Mouse (Mus musculus) liver, postnatal 0 days (tissue): ENCODE results near the gene Nubpl. TPM values are rescaled to one million over a fixed set of nuclear protein-coding genes. Genes with fewer than 3 reads are reported as not detected.

Source experiments
- ATAC-seq: fragments of 200-750 bp; cut with Nextera tagmentation; 2 replicates; pipeline ENCODE4 v1.8.0; 2017; ENCODE audit warnings: mild to moderate bottlenecking, moderate library complexity
- DNase-seq: peaks from one replicate; pipeline ENCODE4 v3.0.0-alpha.2; 2016
- H3K27ac ChIP-seq: fragments of 300-500 bp; sonication (generic); 2 replicates; pipeline ENCODE4 v1.5.1; 2014; ENCODE audit warnings: antibody characterized with exemption, moderate library complexity, mild to moderate bottlenecking, low read depth
- H3K27me3 ChIP-seq: fragments of 300-500 bp; sonication (generic); 2 replicates; pipeline ENCODE4 v1.6.1; 2014; ENCODE audit warnings: low read length, control low read depth, mixed read lengths; ENCODE audit not compliant: insufficient read depth
- H3K36me3 ChIP-seq: fragments of 300-500 bp; sonication (generic); replicated peaks from 2 replicates; pipeline ENCODE4 v1.6.1; 2014; ENCODE audit warnings: mild to moderate bottlenecking, control low read depth, low read length, moderate library complexity, mixed read lengths; ENCODE audit not compliant: insufficient read depth
- H3K4me1 ChIP-seq: fragments of 300-500 bp; sonication (generic); 2 replicates; pipeline ENCODE4 v1.6.1; 2014; ENCODE audit warnings: antibody characterized with exemption, mild to moderate bottlenecking, control low read depth; ENCODE audit not compliant: insufficient read depth
- H3K4me2 ChIP-seq: fragments of 300-500 bp; sonication (generic); 2 replicates; pipeline ENCODE4 v1.6.1; 2014; ENCODE audit warnings: low read depth, mild to moderate bottlenecking, low read length, moderate library complexity, mixed read lengths
- H3K4me3 ChIP-seq: fragments of 300-500 bp; sonication (generic); 2 replicates; pipeline ENCODE4 v1.5.1; 2014; ENCODE audit warnings: low read depth, low read length
- H3K9ac ChIP-seq: fragments of 300-500 bp; sonication (generic); replicated peaks from 2 replicates; pipeline ENCODE4 v1.6.1; 2014; ENCODE audit warnings: mild to moderate bottlenecking, moderate library complexity
- H3K9me3 ChIP-seq: fragments of 300-500 bp; sonication (generic); 2 replicates; pipeline ENCODE4 v1.6.1; 2016; ENCODE audit warnings: mild to moderate bottlenecking, control low read depth, low read length, mixed read lengths
- CTCF ChIP-seq: sonication (generic); IDR thresholded peaks from 2 replicates; pipeline ENCODE4 v1.5.1; 2016; ENCODE audit warnings: antibody characterized with exemption, low read depth
- EP300 ChIP-seq: IDR thresholded peaks from 2 replicates; pipeline ENCODE4 v1.6.1; 2016; ENCODE audit warnings: antibody characterized with exemption, low read depth, mild to moderate bottlenecking
- WGBS: fragments of 180-500 bp; shearing (Covaris S2); extraction: QIAGEN DNeasy Blood & Tissue Kit; methylation state at CpG from one replicate; pipeline ENCODE4 v1.1.7; 2014; ENCODE audit not compliant: insufficient replicate concordance; 5-methylcytosine and 5-hydroxymethylcytosine counted together
- polyA plus RNA-seq: library from polyadenylated mRNA; unstranded; fragments of >200 nt; fragmentation: Nextera tagmentation; extraction: Ambion mirVana; gene quantifications from 2 replicates; pipeline ENCODE4 v1.2.1, GENCODE M21; 2015

Gene Nubpl
- polyA plus RNA-seq, 1 experiment from 2014 or later: 6.9 TPM

- no peak overlapping the region for H3K4me3 ChIP-seq
- WGBS: 51% methylated on average over 10 of the region's 10 CpGs
- DNase-seq (no peak), ATAC-seq (no peak)
- TF ChIP-seq CTCF (no peak), EP300 (no peak)
- H3K9me3 ChIP-seq: no peaks in the 10 kb centered on the region
- H3K9ac ChIP-seq: no peak overlapping the region
- H3K4me2 ChIP-seq: no peak overlapping the region
- H3K27me3 ChIP-seq: no peaks in the 10 kb centered on the region
- no peak overlapping the region for H3K27ac ChIP-seq
- H3K36me3 ChIP-seq: no peaks in the 10 kb centered on the region
- H3K4me1 ChIP-seq: no peaks in the 10 kb centered on the region
Measured at GRCm38 (mm10) chr12:52132256-52132655, 34.7 kb downstream of the Nubpl start.

- Histone ChIP-seq H3K4me3 (no peak overlapping the region), H3K9me3 (no peaks in the 10 kb centered on the region), H3K4me1 (no peaks in the 10 kb centered on the region), H3K27ac (no peak overlapping the region), H3K27me3 (no peaks in the 10 kb centered on the region), H3K9ac (no peak overlapping the region), H3K4me2 (no peak overlapping the region), H3K36me3 (no peaks in the 10 kb centered on the region)
- 86% methylated on average over 4 of the region's 4 CpGs for WGBS
- TF ChIP-seq CTCF: no peak
- TF ChIP-seq EP300: no peak
- DNase-seq (no peak), ATAC-seq (no peak)
Measured at GRCm38 (mm10) chr12:52138296-52138695, 40.8 kb downstream of the Nubpl start.

- Histone ChIP-seq H3K9ac (no peak overlapping the region), H3K27ac (no peak overlapping the region), H3K9me3 (no peaks in the 10 kb centered on the region), H3K4me3 (no peak overlapping the region), H3K4me2 (no peak overlapping the region), H3K27me3 (no peaks in the 10 kb centered on the region), H3K4me1 (no peaks in the 10 kb centered on the region), H3K36me3 (no peaks in the 10 kb centered on the region)
- ATAC-seq: no peak
- WGBS: 67% methylated on average over 2 of the region's 2 CpGs
- no peak for DNase-seq
- no peak for TF ChIP-seq EP300
- no peak for TF ChIP-seq CTCF
Measured at GRCm38 (mm10) chr12:52146639-52147038, 49.1 kb downstream of the Nubpl start.

- H3K4me2 ChIP-seq: no peak overlapping the region
- no peaks in the 10 kb centered on the region for H3K36me3 ChIP-seq
- TF ChIP-seq CTCF (no peak), EP300 (no peak)
- no peak overlapping the region for H3K27ac ChIP-seq
- H3K4me3 ChIP-seq: no peak overlapping the region
- no peak overlapping the region for H3K9ac ChIP-seq
- ATAC-seq (no peak), DNase-seq (no peak)
- no peaks in the 10 kb centered on the region for H3K4me1 ChIP-seq
- H3K27me3 ChIP-seq: no peaks in the 10 kb centered on the region
- WGBS: 63% methylated on average over 3 of the region's 3 CpGs
- no peaks in the 10 kb centered on the region for H3K9me3 ChIP-seq
Measured at GRCm38 (mm10) chr12:52149448-52149847, 51.9 kb downstream of the Nubpl start.

GRCm38 (mm10) chr12:52152071-52152470, 54.5 kb downstream of the Nubpl start:
- ATAC-seq (no peak), DNase-seq (no peak)
- H3K4me1 ChIP-seq: no peaks in the 10 kb centered on the region
- H3K36me3 ChIP-seq: no peaks in the 10 kb centered on the region
- H3K4me3 ChIP-seq: no peak overlapping the region
- no peak overlapping the region for H3K4me2 ChIP-seq
- H3K9me3 ChIP-seq: no peaks in the 10 kb centered on the region
- WGBS: 91% methylated on average over 3 of the region's 3 CpGs
- no peak overlapping the region for H3K9ac ChIP-seq
- no peak overlapping the region for H3K27ac ChIP-seq
- no peak for TF ChIP-seq CTCF
- H3K27me3 ChIP-seq: no peaks in the 10 kb centered on the region

- no peaks in the 10 kb centered on the region for H3K36me3 ChIP-seq
- DNase-seq (no peak), ATAC-seq (no peak)
- no peak for TF ChIP-seq CTCF
- TF ChIP-seq EP300: no peak
- no peaks in the 10 kb centered on the region for H3K9me3 ChIP-seq
- H3K27me3 ChIP-seq: no peaks in the 10 kb centered on the region
- H3K4me3 ChIP-seq: no peak overlapping the region
- no peak overlapping the region for H3K27ac ChIP-seq
- no peaks in the 10 kb centered on the region for H3K4me1 ChIP-seq
- no peak overlapping the region for H3K9ac ChIP-seq
- H3K4me2 ChIP-seq: no peak overlapping the region
- 76% methylated on average over 4 of the region's 4 CpGs for WGBS
Measured at GRCm38 (mm10) chr12:52154906-52155305, 57.4 kb downstream of the Nubpl start.

- Histone ChIP-seq H3K4me3 (no peak overlapping the region), H3K9me3 (peaks cover 5% of the 10 kb centered on the region; the same call in 1 of the 2 replicates), H3K36me3 (no peaks in the 10 kb centered on the region), H3K4me2 (no peak overlapping the region), H3K9ac (no peak overlapping the region), H3K27ac (no peak overlapping the region), H3K4me1 (no peaks in the 10 kb centered on the region), H3K27me3 (no peaks in the 10 kb centered on the region)
- DNase-seq (no peak), ATAC-seq (no peak)
- no peak for TF ChIP-seq CTCF
- TF ChIP-seq EP300: no peak
Measured at GRCm38 (mm10) chr12:52164414-52164813, 66.9 kb downstream of the Nubpl start.
